Mouse (Mus musculus): ENCODE results near the gene Rbpjl. TPM values are rescaled to one million over a fixed set of nuclear protein-coding genes. Genes with fewer than 3 reads are reported as not detected.

The Rbpjl gene
- total RNA-seq, 1 experiment from 2014 or later = not detected

GRCm38 (mm10) chr2:164386953-164387352, 16.0 kb upstream of the Rbpjl start:
- ATAC-seq (replicated peaks; ENCODE audit: insufficient number of reproducible peaks, low FRiP score, low TSS enrichment, poor library complexity, severe bottlenecking) = peak; percentile 41

- ATAC-seq (replicated peaks; ENCODE audit: insufficient number of reproducible peaks, low FRiP score, low TSS enrichment, poor library complexity, severe bottlenecking) = no peak
Observed at GRCm38 (mm10) chr2:164389020-164389419, 13.9 kb upstream of the Rbpjl start, which contains the start of gene Slpi. Slpi (minus strand) TSS chr2:164389095.

GRCm38 (mm10) chr2:164389499-164389898, 13.4 kb upstream of the Rbpjl start:
- peak; percentile 79 for ATAC-seq (replicated peaks; ENCODE audit: insufficient number of reproducible peaks, low FRiP score, low TSS enrichment, poor library complexity, severe bottlenecking)

- ATAC-seq (replicated peaks; ENCODE audit: insufficient number of reproducible peaks, low FRiP score, low TSS enrichment, poor library complexity, severe bottlenecking) = no peak
Observed at GRCm38 (mm10) chr2:164393126-164393525, 9.8 kb upstream of the Rbpjl start.

GRCm38 (mm10) chr2:164396076-164396475, 6.9 kb upstream of the Rbpjl start:
- ATAC-seq (replicated peaks; ENCODE audit: insufficient number of reproducible peaks, low FRiP score, low TSS enrichment, poor library complexity, severe bottlenecking) = no peak

- ATAC-seq (replicated peaks; ENCODE audit: insufficient number of reproducible peaks, low FRiP score, low TSS enrichment, poor library complexity, severe bottlenecking) = no peak
Observed at GRCm38 (mm10) chr2:164396911-164397310, 6.0 kb upstream of the Rbpjl start.

GRCm38 (mm10) chr2:164403396-164404081, 598 bp downstream of the Rbpjl start:
- no peak for ATAC-seq (replicated peaks; ENCODE audit: insufficient number of reproducible peaks, low FRiP score, low TSS enrichment, poor library complexity, severe bottlenecking)

- no peak for ATAC-seq (replicated peaks; ENCODE audit: insufficient number of reproducible peaks, low FRiP score, low TSS enrichment, poor library complexity, severe bottlenecking)
Observed at GRCm38 (mm10) chr2:164404082-164404990, 1.4 kb downstream of the Rbpjl start.

- ATAC-seq (replicated peaks; ENCODE audit: insufficient number of reproducible peaks, low FRiP score, low TSS enrichment, poor library complexity, severe bottlenecking) = no peak
Observed at GRCm38 (mm10) chr2:164405060-164405459, 2.1 kb downstream of the Rbpjl start, which contains the start of gene Matn4. Matn4 (minus strand) TSS chr2:164405160.

- ATAC-seq (replicated peaks; ENCODE audit: insufficient number of reproducible peaks, low FRiP score, low TSS enrichment, poor library complexity, severe bottlenecking) = no peak
Observed at GRCm38 (mm10) chr2:164405519-164405918, 2.6 kb downstream of the Rbpjl start.

- ATAC-seq (replicated peaks; ENCODE audit: insufficient number of reproducible peaks, low FRiP score, low TSS enrichment, poor library complexity, severe bottlenecking) = 0 out of 2 replicates have a peak, but pooled peaks have one; percentile 27
Observed at GRCm38 (mm10) chr2:164407708-164408107, 4.8 kb downstream of the Rbpjl start.

- no peak for ATAC-seq (replicated peaks; ENCODE audit: insufficient number of reproducible peaks, low FRiP score, low TSS enrichment, poor library complexity, severe bottlenecking)
Observed at GRCm38 (mm10) chr2:164414167-164414566, 11.2 kb downstream of the Rbpjl start.

GRCm38 (mm10) chr2:164414581-164414980, 11.6 kb downstream of the Rbpjl start:
- no peak for ATAC-seq (replicated peaks; ENCODE audit: insufficient number of reproducible peaks, low FRiP score, low TSS enrichment, poor library complexity, severe bottlenecking)

GRCm38 (mm10) chr2:164417198-164417597, 14.3 kb downstream of the Rbpjl start:
- ATAC-seq (replicated peaks; ENCODE audit: insufficient number of reproducible peaks, low FRiP score, low TSS enrichment, poor library complexity, severe bottlenecking) = no peak

- ATAC-seq (replicated peaks; ENCODE audit: insufficient number of reproducible peaks, low FRiP score, low TSS enrichment, poor library complexity, severe bottlenecking) = no peak
Observed at GRCm38 (mm10) chr2:164418308-164418875, 15.5 kb downstream of the Rbpjl start.

- ATAC-seq (replicated peaks; ENCODE audit: insufficient number of reproducible peaks, low FRiP score, low TSS enrichment, poor library complexity, severe bottlenecking) = no peak
Observed at GRCm38 (mm10) chr2:164419489-164419888, 16.5 kb downstream of the Rbpjl start.

- no peak for ATAC-seq (replicated peaks; ENCODE audit: insufficient number of reproducible peaks, low FRiP score, low TSS enrichment, poor library complexity, severe bottlenecking)
Observed at GRCm38 (mm10) chr2:164421306-164421705, 18.4 kb downstream of the Rbpjl start.

- no peak for ATAC-seq (replicated peaks; ENCODE audit: insufficient number of reproducible peaks, low FRiP score, low TSS enrichment, poor library complexity, severe bottlenecking)
Observed at GRCm38 (mm10) chr2:164421979-164422378, 19.0 kb downstream of the Rbpjl start.

- no peak for ATAC-seq (replicated peaks; ENCODE audit: insufficient number of reproducible peaks, low FRiP score, low TSS enrichment, poor library complexity, severe bottlenecking)
Observed at GRCm38 (mm10) chr2:164422675-164423393, 19.9 kb downstream of the Rbpjl start.
